Mouse (Mus musculus) macrophage (primary cell): Measurements from ENCODE around the gene Cep55. TPM values are rescaled to one million over a fixed set of nuclear protein-coding genes. Genes with fewer than 3 reads are reported as not detected.
A peak's percentile ranks its signal among the peaks of the same experiment; 100 is the strongest.

ENCODE experiments used
- H3K27ac ChIP-seq: fragments of 350-480 bp; formaldehyde crosslinking; 2 replicates; pipeline ENCODE4 v1.9.0; 2021
- H3K36me3 ChIP-seq: fragments of 350-480 bp; formaldehyde crosslinking; 2 replicates; pipeline ENCODE4 v1.9.0; 2021; ENCODE audit errors: inconsistent target
- H3K4me3 ChIP-seq: fragments of 350-480 bp; formaldehyde crosslinking; 2 replicates; pipeline ENCODE4 v1.9.0; 2021; ENCODE audit errors: inconsistent target
- H3K79me2 ChIP-seq: fragments of 350-480 bp; formaldehyde crosslinking; 2 replicates; pipeline ENCODE4 v1.9.0; 2021; ENCODE audit errors: inconsistent target
- WGBS: methylation state at CpG from one replicate; pipeline ENCODE4 v1.1.7; 2026; ENCODE audit warnings: inconsistent platforms; ENCODE audit not compliant: missing documents; 5-methylcytosine and 5-hydroxymethylcytosine counted together
- polyA plus RNA-seq: library from polyadenylated mRNA; stranded (reverse); fragments of 250-400 nt; gene quantifications from 3 replicates; pipeline ENCODE4 v1.2.4, GENCODE M21; 2018; ENCODE audit warnings: inconsistent platforms
- total RNA-seq, 78 experiments: library from RNA; depleted of rRNA; stranded (reverse); fragments of 250-400 nt; gene quantifications; 1 replicate in 9 of 78; 2 replicates in 24 of 78; 3 replicates in 43 of 78; 4 replicates in 2 of 78; pipeline ENCODE4 v1.2.4; 2018; ENCODE audit warnings: inconsistent platforms in 56 of 78

The Cep55 gene
- 10 to 100 TPM in 1 of 26 experiments, 1 to 10 TPM in 21, under 1 TPM in 4; 0.52 to 12.2 (median 2.1) TPM for total RNA-seq (2018; cell fraction: chromatin; rRNA removed)
- total RNA-seq (2018; cell fraction: cytosol; rRNA removed) = 1 to 10 TPM in 23 of 26 experiments, under 1 TPM in 3; 0.82 to 5.8 (median 1.9) TPM
- total RNA-seq (2018; cell fraction: nucleus; rRNA removed) = 10 to 100 TPM in 1 of 26 experiments, 1 to 10 TPM in 19, under 1 TPM in 6; 0.47 to 11.5 (median 1.6) TPM
- 0.91 to 8.9 TPM (median 6.7 TPM) in 3 replicates for polyA plus RNA-seq

GRCm38 (mm10) chr19:38054720-38055192, at the start of gene Cep55:
Gene Cep55 (plus strand): TSS chr19:38055011.
- WGBS = 0% methylated on average over 33 of the region's 36 CpGs
- H3K27ac ChIP-seq = peak within 1 kb of the TSS; percentile 57
- H3K79me2 ChIP-seq = peaks cover 31% of the 10 kb centered on the region
- H3K36me3 ChIP-seq = no peaks in the 10 kb centered on the region
- peak within 1 kb of the TSS; percentile 89 for H3K4me3 ChIP-seq

DNA sequence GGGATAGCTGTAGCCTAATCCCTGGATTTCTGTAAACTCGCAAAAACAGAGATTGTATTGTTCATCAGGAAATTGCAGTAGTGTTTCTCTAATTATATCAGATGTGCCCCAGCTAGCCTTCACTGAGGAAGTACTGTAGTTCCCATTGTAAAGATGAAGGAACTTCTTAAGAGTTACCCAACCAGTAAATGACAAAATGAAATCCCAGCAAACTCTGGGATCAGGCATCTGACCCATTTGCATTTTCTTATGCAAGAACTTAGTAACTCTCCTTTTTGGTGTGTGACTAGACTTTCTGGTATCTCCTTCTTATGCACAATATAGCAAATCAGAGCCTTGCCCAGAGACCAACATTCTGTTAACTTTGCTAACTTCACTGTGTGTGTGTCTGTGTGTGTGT, 43.4 kb upstream of the Cep55 start:
- Histone ChIP-seq H3K36me3 (0 out of 2 replicates have a peak, but pooled peaks cover 2% of the 10 kb centered on the region), H3K4me3 (no peak overlapping the region), H3K79me2 (peaks cover 72% of the 10 kb centered on the region), H3K27ac (peak overlapping the region; percentile 84)
- 0% methylated on average over 1 of the region's 1 CpGs for WGBS

- 0 out of 2 replicates have a peak overlapping the region, but pooled peaks have one; percentile 70 for H3K27ac ChIP-seq
- peaks cover 61% of the 10 kb centered on the region for H3K79me2 ChIP-seq
- WGBS = 98% methylated on average over 5 of the region's 5 CpGs
- H3K4me3 ChIP-seq = no peak overlapping the region
- no peaks in the 10 kb centered on the region; the same call in 1 of the 2 replicates for H3K36me3 ChIP-seq
Observed at GRCm38 (mm10) chr19:38014443-38014842, 40.4 kb upstream of the Cep55 start.

GRCm38 (mm10) chr19:38015180-38015872, 39.5 kb upstream of the Cep55 start:
- Histone ChIP-seq H3K36me3 (no peaks in the 10 kb centered on the region; the same call in 1 of the 2 replicates), H3K79me2 (peaks cover 61% of the 10 kb centered on the region), H3K27ac (peak overlapping the region; percentile 70), H3K4me3 (no peak overlapping the region)
- WGBS = 42% methylated on average over 1 of the region's 1 CpGs

DNA sequence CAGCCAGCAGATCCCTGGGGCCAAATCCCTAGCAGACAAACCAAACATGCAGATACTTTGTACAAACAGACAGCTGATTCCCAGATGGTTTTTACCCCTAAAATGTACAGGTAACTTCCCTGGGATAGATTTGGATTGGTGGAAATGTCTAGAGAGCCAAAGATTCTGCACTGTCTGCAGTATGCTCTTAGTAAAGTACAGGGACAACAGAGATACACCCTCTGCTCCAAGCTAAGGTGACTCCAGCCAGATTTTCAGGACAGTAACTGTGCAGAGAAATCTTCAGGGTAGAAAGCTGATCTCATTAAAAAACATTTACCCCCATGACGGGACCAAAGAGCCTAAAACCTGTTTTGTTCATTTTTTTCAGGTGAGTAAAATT, 38.9 kb upstream of the Cep55 start:
- WGBS = 100% methylated on average over 1 of the region's 1 CpGs
- Histone ChIP-seq H3K36me3 (no peaks in the 10 kb centered on the region; the same call in 1 of the 2 replicates), H3K4me3 (no peak overlapping the region), H3K27ac (peak overlapping the region; percentile 70), H3K79me2 (peaks cover 63% of the 10 kb centered on the region)

DNA sequence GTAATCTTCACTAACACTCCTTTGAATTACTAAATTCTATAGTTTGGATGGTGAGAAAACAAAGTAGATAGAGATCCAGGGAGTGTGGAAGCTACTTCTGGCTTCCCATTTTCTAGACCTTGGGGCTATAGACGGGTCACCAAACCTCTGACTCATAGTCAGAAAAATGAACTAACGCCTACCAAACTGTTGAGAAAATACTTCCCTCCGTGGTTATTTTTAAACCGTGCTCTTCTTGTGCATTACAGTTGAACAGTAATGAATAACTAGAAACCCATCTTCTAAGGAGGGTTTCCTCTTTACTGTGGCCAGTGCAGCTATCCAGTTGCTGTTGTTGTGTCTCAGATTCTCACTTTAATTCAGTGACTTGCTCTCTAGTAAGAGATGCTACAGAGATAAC, 32.1 kb upstream of the Cep55 start:
- Histone ChIP-seq H3K27ac (peak overlapping the region; percentile 87), H3K36me3 (no peaks in the 10 kb centered on the region; the same call in 1 of the 2 replicates), H3K79me2 (peaks cover 77% of the 10 kb centered on the region), H3K4me3 (no peak overlapping the region)
- WGBS = 0% methylated on average over 4 of the region's 4 CpGs

- 77% methylated on average over 4 of the region's 4 CpGs for WGBS
- no peaks in the 10 kb centered on the region; the same call in 1 of the 2 replicates for H3K36me3 ChIP-seq
- peak overlapping the region; percentile 87 for H3K27ac ChIP-seq
- no peak overlapping the region for H3K4me3 ChIP-seq
- H3K79me2 ChIP-seq = peaks cover 80% of the 10 kb centered on the region
Observed at GRCm38 (mm10) chr19:38023603-38024002, 31.2 kb upstream of the Cep55 start.

DNA sequence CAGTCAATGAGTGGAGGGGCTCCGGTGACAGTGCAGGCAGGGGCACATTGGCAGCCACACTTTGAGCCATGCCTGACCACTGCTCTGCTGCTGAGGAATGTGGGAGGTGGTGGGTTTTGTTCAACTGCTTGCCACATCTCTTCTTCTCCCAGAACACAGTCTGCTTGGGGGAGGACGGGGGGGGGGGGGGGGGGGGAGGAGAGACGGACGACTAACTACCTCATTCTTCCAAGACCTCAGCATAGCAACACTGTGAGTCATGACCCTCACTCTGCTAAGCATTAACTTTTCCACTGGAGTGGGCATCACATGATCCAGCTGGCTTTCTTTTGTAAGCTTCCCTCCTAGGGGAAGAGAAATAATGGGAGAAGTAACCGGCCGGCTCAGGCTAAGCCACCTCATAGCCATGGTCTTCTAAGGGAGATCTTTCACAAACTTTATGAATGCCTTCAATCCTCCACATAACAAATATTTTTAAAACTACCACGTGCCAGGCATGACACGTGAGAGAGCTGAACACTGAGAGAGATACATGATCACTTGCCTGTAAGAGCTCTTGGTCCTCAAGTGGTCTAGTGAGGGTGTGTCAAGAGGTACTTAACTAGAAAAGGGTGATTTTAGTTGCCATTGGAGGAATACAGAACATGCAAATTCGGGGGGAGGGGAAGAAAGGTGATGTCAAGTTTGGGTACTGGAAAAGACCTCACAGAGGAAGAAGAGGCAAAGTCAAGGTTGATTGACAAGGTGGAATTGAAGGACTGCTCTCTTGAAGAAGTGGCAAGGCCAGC, 29.4 kb upstream of the Cep55 start:
- WGBS = 40% methylated on average over 9 of the region's 9 CpGs
- H3K4me3 ChIP-seq = no peak overlapping the region

DNA sequence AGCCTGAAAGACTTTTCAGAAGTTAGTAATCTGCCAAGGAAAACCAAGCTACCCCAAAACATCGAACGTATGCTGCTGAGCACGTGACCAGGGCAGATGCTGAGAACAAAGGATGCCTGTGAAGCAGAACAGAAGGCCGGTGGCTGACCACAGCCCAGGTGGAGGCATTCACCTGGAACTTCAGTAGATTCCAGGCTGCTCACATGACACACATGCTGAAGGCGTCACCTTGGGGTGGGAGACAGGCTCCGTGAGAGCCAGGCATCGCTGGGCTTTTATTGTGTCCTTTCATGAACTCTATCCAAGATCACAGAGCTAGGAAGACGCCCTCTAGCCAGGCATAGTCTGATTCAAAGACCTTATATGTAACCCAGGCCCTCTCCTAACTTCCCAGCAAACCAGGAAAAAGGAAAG, 28.6 kb upstream of the Cep55 start:
- Histone ChIP-seq H3K4me3 (no peak overlapping the region), H3K27ac (peak overlapping the region; percentile 89), H3K36me3 (no peaks in the 10 kb centered on the region), H3K79me2 (peaks cover 83% of the 10 kb centered on the region)
- WGBS = 91% methylated on average over 8 of the region's 8 CpGs

More for the DNA sequence above, 29.4 kb upstream of the Cep55 start:
- Histone ChIP-seq H3K36me3 (no peaks in the 10 kb centered on the region), H3K27ac (peak overlapping the region; percentile 89), H3K79me2 (peaks cover 84% of the 10 kb centered on the region)

- Histone ChIP-seq H3K4me3 (no peak overlapping the region), H3K27ac (peak overlapping the region; percentile 89), H3K79me2 (peaks cover 84% of the 10 kb centered on the region), H3K36me3 (no peaks in the 10 kb centered on the region)
- 86% methylated on average over 6 of the region's 6 CpGs for WGBS
Observed at GRCm38 (mm10) chr19:38027389-38027788, 27.4 kb upstream of the Cep55 start.

GRCm38 (mm10) chr19:38027881-38028521, 26.8 kb upstream of the Cep55 start:
- H3K27ac ChIP-seq = peak overlapping the region; percentile 89; the same call in 1 of the 2 replicates
- H3K4me3 ChIP-seq = no peak overlapping the region
- H3K36me3 ChIP-seq = no peaks in the 10 kb centered on the region
- WGBS = 87% methylated on average over 9 of the region's 10 CpGs
- H3K79me2 ChIP-seq = peaks cover 90% of the 10 kb centered on the region

DNA sequence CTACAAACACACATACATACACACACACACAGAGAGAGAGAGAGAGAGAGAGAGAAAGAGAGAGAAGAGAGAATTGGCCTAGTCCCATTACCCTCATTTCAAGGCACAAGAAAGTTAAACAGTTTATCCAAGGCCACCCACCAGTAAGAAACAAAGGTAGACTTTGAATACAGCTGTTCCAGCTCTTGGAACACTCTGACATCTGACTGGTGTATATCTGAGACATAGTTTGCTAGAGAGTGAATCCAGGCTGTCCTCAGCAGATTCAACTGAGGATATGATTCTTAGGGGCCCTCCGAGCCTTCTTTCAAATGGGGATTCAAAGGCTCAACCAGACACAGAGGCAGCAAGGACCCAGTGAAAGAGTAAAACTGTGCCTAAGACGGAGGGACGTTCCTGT, 25.5 kb upstream of the Cep55 start:
- WGBS = 65% methylated on average over 3 of the region's 3 CpGs
- peak overlapping the region; percentile 47 for H3K27ac ChIP-seq
- H3K4me3 ChIP-seq = no peak overlapping the region

DNA sequence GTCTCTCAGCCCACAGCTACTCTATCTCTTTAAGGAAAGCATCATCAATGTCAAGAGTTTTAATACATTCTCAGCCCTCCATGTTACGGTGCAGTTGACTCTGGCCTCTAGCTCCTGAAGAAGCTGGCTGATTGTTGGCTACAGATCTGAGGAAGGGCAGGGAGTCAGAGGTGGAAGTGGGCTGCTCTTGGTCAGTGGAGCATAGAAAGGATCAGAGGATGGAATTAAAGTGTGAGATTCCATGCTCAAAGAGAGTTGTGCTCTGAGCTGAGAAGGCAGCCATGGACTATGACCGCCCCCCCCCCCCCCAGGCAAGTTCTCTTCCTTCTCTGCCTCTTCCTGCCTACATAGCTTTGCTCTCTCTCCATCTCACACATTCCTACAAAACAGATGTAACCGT, 24.9 kb upstream of the Cep55 start:
- 83% methylated on average over 3 of the region's 3 CpGs for WGBS

More for the DNA sequence above, 25.5 kb upstream of the Cep55 start:
- Histone ChIP-seq H3K79me2 (peaks cover 93% of the 10 kb centered on the region), H3K36me3 (no peaks in the 10 kb centered on the region)

DNA sequence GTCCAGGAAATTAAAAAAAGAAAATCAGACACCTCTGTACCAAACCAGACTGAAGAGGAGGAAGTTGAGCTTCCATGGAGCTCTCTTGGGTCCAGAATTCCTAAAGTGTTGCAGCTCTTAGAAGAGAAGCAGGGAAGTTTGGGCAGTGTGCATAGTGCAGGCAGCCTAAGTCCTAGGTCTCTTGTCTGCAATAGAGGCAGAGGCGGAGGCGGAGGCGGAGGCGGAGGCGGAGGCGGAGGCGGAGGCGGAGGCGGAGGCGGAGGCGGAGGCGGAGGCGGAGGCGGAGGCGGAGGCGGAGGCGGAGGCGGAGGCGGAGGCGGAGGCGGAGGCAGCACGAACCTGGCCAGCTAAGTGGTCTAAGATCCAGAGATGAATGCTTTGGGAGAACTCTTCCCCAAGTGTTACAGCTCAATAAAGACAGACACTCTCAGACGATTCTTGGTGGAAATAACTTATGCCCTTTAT, 24.1 kb upstream of the Cep55 start:
- peak overlapping the region; percentile 47 for H3K27ac ChIP-seq
- H3K79me2 ChIP-seq = peaks cover 96% of the 10 kb centered on the region
- 33% methylated on average over 10 of the region's 23 CpGs for WGBS
- H3K36me3 ChIP-seq = peaks cover 9% of the 10 kb centered on the region; the same call in 1 of the 2 replicates
- H3K4me3 ChIP-seq = no peak overlapping the region

More for the DNA sequence above, 24.9 kb upstream of the Cep55 start:
- Histone ChIP-seq H3K36me3 (peaks cover 4% of the 10 kb centered on the region; the same call in 1 of the 2 replicates), H3K4me3 (no peak overlapping the region), H3K27ac (peak overlapping the region; percentile 47), H3K79me2 (peaks cover 93% of the 10 kb centered on the region)
